Mouse (Mus musculus) left cerebral cortex, adult 9 months (tissue): ENCODE data around the gene Bcorl1.

ENCODE experiments used
- DNase-seq, 2 experiments: peaks; one replicate each; pipeline ENCODE4 v3.0.0; 2022; ENCODE audit warnings: low spot score in 2 of 2

Gene Bcorl1

GRCm38 (mm10) chrX:48341141-48341540 lies at the start of gene Bcorl1:
TSS of gene Bcorl1 (plus strand) at chrX:48341358.
- no peak for DNase-seq

- DNase-seq: no peak
These were observed 49.7 kb upstream of the Bcorl1 start for GRCm38 (mm10) chrX:48291413-48291812.

GRCm38 (mm10) chrX:48305356-48305755 lies 35.8 kb upstream of the Bcorl1 start:
- no peak for DNase-seq

DNA sequence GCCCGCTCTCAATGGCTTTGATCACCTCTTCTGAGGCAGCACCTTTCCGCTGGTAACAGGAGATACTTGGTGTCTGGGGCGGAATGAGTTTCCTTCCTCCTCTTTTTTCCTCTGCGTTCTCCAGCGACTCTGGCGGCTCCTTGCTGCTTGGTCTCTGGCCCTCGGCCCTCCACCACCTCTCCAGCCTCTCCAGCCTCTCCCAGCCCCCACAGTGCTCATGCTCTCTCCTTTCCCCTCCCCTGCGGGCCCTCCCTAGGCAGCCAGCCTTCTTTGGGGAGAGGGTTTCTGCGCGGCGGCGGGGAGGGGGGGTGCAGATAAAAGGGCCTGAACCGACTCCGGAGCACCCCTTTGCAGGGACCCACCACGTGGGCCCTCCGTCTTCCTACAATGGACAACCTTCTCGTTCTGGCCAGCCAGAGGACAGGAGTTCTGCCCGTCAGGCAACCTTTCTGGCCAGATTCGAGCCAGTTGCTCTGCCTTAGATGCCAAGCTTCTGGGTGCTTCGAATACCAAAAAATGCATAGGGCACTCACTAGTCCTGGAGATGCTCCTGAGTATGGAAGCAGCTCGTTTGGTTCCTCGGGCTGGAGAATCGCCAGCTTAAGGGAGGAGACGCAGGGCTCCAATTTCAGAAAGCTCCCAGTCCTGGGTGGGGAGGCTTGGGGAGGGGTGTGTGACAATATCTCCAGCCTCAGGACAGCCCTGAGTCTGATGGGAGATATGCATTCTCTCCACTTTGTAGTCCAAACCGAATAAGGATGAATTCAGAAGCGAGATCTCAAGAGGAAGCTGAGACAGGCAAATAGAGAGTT lies 30.2 kb upstream of the Bcorl1 start:
- DNase-seq: no peak

- DNase-seq: no peak
These were observed 29.4 kb upstream of the Bcorl1 start for GRCm38 (mm10) chrX:48311727-48312126.

- peak; percentile 10 to 48 for DNase-seq
These were observed 26.6 kb upstream of the Bcorl1 start for GRCm38 (mm10) chrX:48314530-48315079.

DNA sequence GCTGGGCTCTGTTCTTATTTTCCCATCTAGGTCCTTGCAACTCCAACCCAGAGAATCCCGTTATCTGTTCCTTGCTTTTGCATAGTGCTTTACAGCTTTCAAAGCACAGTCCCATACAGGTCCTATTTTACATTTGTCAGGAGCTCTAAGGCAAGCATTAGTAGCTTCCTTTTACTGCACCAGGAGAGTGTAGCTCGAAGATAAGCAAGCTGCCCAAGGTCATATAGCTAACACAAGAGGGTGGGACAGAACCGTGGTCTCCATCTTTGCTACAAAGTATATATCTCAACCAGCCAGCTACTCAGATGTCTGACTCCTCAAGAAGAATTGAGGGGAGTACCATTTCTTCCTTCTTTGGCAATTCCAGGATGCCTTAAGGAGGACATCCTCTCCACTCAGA lies 23.7 kb upstream of the Bcorl1 start:
- no peak for DNase-seq

DNA sequence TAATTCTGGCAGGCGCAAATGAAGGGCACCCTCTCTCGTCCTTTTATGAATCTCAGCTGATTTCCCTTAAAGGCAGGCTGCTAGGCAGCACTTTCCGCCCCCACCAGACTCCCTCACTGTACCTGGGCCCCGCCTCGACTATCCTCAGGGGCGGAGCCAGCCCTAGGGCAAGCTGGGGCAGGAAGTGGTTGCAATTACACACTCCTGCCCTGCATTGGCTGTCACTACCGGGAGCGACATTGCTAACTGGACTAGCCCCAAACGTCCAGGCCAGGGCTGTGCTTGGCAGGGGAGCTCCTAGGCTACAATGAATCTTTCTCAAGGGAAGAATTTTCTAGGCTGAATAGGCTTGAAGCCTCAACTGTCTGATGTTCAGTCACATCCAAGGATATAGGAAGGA lies 23.0 kb upstream of the Bcorl1 start:
- DNase-seq: no peak

- DNase-seq: peak in 1 of 2 experiments; percentile 4
These were observed 613 bp upstream of the Bcorl1 start for GRCm38 (mm10) chrX:48340441-48341049.

GRCm38 (mm10) chrX:48341621-48342161 lies 533 bp downstream of the Bcorl1 start:
- DNase-seq: peak in 1 of 2 experiments; percentile 3

GRCm38 (mm10) chrX:48342731-48343130 lies 1.6 kb downstream of the Bcorl1 start:
- DNase-seq: no peak

DNA sequence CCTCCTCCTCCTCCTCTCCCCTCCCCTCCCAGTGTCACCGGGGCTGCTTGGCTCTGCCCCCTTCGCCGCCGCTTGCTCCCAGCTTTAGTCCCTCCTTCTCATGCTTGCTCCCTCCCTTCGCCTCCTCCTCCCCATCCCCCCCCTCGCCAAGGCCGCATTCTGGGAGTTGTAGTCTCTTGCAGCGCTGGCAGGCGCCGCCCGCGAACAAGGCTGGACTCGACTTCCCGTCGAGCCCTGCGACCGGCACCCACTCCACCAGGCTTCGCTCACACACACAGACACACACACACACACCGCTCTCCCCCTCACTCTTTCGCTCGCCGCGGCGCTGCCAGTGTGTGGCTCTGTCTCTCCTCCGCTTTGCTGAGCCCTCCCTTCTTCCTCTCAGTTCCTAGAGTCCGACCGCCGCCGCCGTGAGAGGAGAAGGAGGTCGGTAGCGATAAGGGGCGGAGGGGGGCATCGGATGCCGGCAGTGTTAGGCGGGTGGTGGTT lies 2.3 kb downstream of the Bcorl1 start:
- peak; percentile 84 to 89 for DNase-seq

- DNase-seq: no peak
These were observed 2.9 kb downstream of the Bcorl1 start for GRCm38 (mm10) chrX:48343966-48344642.

DNA sequence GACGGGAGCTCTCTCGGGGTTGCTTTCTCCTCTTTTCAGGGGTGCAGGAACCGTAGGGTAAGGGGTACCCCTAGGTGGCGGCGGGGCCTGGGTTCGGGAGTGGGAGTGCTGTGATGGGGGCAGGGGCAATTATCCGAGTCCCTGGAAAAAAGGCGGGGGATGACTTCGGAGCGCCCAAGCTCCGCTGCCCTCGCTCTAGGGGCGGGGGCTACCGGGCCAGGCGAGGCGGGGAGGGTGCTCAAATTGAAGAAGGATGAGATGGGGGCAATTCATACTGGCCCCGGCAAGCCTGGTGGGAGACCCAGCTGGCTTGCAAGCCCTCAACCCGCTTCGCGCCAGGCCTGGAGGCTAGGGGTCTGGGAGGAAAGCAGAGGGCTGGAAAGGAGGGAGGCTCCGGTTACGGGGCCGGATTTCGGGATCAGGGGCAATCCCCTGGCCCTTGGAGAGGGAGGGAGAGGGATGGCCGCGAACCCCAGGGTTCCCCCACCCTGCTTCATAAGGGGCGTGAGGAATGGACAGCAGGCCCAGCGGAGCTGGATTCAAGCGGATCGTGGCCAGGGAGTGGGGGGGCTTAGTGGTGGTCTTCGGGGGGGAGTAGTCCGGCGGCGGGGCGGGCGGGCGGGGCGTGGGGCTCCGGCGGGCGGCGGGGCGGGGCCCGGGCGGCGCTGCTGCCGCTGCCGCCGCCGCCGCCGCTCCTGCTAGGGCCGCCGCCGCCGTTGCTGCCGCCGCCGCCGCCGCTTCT lies 3.7 kb downstream of the Bcorl1 start:
- no peak for DNase-seq

DNA sequence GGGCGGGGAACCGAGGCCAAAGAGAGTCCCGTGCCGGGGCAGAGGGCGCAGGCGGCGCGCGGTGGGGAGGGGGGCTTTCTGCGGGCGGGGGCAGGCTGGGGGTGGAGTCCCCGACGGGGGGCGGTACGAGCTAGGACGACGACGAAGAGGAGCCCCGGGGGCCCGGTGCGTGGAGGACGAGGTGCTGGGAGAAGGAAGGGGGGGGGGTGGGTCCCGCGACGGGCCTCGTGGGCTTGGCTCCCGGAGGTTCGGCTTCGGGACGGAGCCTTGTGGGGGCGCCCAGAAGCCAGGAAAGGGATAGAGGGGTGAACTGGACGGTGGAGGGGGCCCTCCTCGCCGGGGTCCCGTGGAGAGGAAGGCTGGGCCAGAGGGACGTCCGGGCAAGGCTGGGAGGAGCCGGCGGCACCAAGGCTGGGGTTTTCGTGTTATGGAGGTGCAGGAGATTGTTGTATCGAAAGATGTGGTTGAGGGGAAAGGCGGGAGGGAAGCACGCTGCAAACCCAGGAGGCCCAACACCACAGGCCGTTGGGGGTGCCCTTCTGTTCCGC lies 4.3 kb downstream of the Bcorl1 start:
- DNase-seq: no peak

GRCm38 (mm10) chrX:48355346-48355745 lies 14.2 kb downstream of the Bcorl1 start:
- no peak for DNase-seq

- no peak for DNase-seq
These were observed 24.8 kb downstream of the Bcorl1 start for GRCm38 (mm10) chrX:48365836-48366577.

DNA sequence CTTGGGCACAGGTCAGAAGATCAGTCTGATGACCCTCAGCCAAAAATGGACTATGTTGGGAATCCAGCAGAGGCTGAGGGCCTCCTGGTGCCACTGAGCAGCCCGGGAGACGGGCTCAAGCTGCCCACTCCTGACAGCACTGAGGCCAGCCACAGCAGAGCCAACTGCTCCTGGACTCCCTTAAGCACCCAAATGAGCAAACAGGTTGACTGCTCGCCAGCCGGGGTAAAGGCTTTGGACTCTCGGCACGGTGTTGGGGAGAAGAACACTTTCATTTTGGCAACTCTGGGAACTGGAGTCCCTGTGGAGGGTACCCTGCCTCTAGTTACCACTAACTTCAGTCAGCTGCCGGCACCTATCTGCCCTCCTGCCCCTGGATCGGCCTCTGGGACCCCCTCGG lies 26.7 kb downstream of the Bcorl1 start:
- DNase-seq: no peak

- DNase-seq: peak in 1 of 2 experiments; percentile 24
These were observed 42.5 kb downstream of the Bcorl1 start for GRCm38 (mm10) chrX:48383643-48384042.

GRCm38 (mm10) chrX:48385927-48386326 lies 44.8 kb downstream of the Bcorl1 start:
- DNase-seq: no peak
